Mouse (Mus musculus) gastrocnemius, postnatal 25 days (tissue): ENCODE results near the gene Kif26b. TPM values are rescaled to one million over a fixed set of nuclear protein-coding genes. Genes with fewer than 3 reads are reported as not detected.

ENCODE experiments used
- DNase-seq: peaks from one replicate; pipeline ENCODE4 v3.0.0; 2022
- total RNA-seq, 2 experiments: library from RNA; stranded (reverse); gene quantifications; 1 replicate in 1 of 2; 2 replicates in 1 of 2; pipeline ENCODE4 v1.2.3; 2021

Gene Kif26b
- total RNA-seq, 2 experiments from 2014 or later = 1.4 to 2.9 TPM

GRCm38 (mm10) chr1:178597113-178597512 lies 68.2 kb downstream of the Kif26b start:
- no peak for DNase-seq

- no peak for DNase-seq
These were observed 68.8 kb downstream of the Kif26b start for GRCm38 (mm10) chr1:178597757-178598156.

GRCm38 (mm10) chr1:178600851-178601569 lies 72.1 kb downstream of the Kif26b start:
- DNase-seq = no peak

GRCm38 (mm10) chr1:178609151-178609775 lies 80.3 kb downstream of the Kif26b start:
- no peak for DNase-seq

- DNase-seq = no peak
These were observed 82.6 kb downstream of the Kif26b start for GRCm38 (mm10) chr1:178611512-178611911.

- DNase-seq = no peak
These were observed 92.4 kb downstream of the Kif26b start for GRCm38 (mm10) chr1:178621301-178621700.

- no peak for DNase-seq
These were observed 95.0 kb downstream of the Kif26b start for GRCm38 (mm10) chr1:178623889-178624288.

- DNase-seq = no peak
These were observed 98.0 kb downstream of the Kif26b start for GRCm38 (mm10) chr1:178626961-178627381.

- no peak for DNase-seq
These were observed 101.1 kb downstream of the Kif26b start for GRCm38 (mm10) chr1:178630042-178630441.

- no peak for DNase-seq
These were observed 102.9 kb downstream of the Kif26b start for GRCm38 (mm10) chr1:178631863-178632262.

- DNase-seq = no peak
These were observed 105.6 kb downstream of the Kif26b start for GRCm38 (mm10) chr1:178634359-178635085.

GRCm38 (mm10) chr1:178635470-178635869 lies 106.5 kb downstream of the Kif26b start:
- DNase-seq = no peak

GRCm38 (mm10) chr1:178637293-178637692 lies 108.4 kb downstream of the Kif26b start:
- DNase-seq = no peak

- no peak for DNase-seq
These were observed 111.0 kb downstream of the Kif26b start for GRCm38 (mm10) chr1:178639951-178640350.

- no peak for DNase-seq
These were observed 112.0 kb downstream of the Kif26b start for GRCm38 (mm10) chr1:178640719-178641455.

- DNase-seq = no peak
These were observed 112.9 kb downstream of the Kif26b start for GRCm38 (mm10) chr1:178641788-178642187.

- no peak for DNase-seq
These were observed 116.0 kb downstream of the Kif26b start for GRCm38 (mm10) chr1:178644954-178645353.

GRCm38 (mm10) chr1:178646589-178646988 lies 117.7 kb downstream of the Kif26b start:
- DNase-seq = no peak

GRCm38 (mm10) chr1:178655525-178655924 lies 126.6 kb downstream of the Kif26b start:
- no peak for DNase-seq

- no peak for DNase-seq
These were observed 132.1 kb downstream of the Kif26b start for GRCm38 (mm10) chr1:178661035-178661434.

- DNase-seq = no peak
These were observed 132.6 kb downstream of the Kif26b start for GRCm38 (mm10) chr1:178661556-178661955.

GRCm38 (mm10) chr1:178663539-178663938 lies 134.6 kb downstream of the Kif26b start:
- no peak for DNase-seq
